Mouse (Mus musculus): ENCODE measurements around the gene Tmem109. TPM values are rescaled to one million over a fixed set of nuclear protein-coding genes. Genes with fewer than 3 reads are reported as not detected.
A peak's percentile ranks its signal among the peaks of the same experiment; 100 is the strongest.

Gene Tmem109
- polyA plus RNA-seq, 1 experiment from 2014 or later = 64.9 TPM

DNA sequence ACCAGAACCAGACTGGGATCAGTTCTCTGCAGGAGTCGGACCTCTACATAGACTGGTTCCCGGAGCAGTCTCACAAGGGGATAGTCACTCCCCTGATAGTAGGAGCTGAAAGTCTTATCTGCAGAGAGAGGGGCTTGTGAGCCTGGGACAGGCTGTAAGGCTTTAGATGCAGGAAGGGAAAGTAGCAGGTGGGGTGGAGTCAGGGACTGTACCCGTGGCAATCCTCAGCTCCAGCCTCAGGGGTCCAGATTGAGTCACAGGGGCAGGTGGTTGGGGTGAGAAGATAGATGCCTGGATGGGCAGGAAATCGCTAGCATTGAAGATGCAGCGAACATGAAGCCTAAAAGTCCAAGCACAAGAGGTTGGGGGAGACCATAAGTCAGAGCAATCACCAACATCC, 34.7 kb upstream of the Tmem109 start:
- Histone ChIP-seq H3K9me3 (replicated peaks; ENCODE audit: control insufficient read depth, low read length) (no peaks in the 10 kb centered on the region), H3K9ac (replicated peaks; ENCODE audit: low read length) (no peak overlapping the region), H3K27ac (replicated peaks; ENCODE audit: low read depth, low read length) (no peak overlapping the region), H3K4me2 (ENCODE audit: low read depth, low read length) (no peak overlapping the region), H3K4me3 (ENCODE audit: low read depth, low read length) (no peak overlapping the region), H3K27me3 (ENCODE audit: control insufficient read depth, insufficient read depth, low read length) (no peaks in the 10 kb centered on the region), H3K36me3 (replicated peaks; ENCODE audit: control insufficient read depth, insufficient read depth, low read depth, low read length) (no peaks in the 10 kb centered on the region), H3K4me1 (ENCODE audit: control insufficient read depth, insufficient read depth, low read length) (no peaks in the 10 kb centered on the region)
- no peak for DNase-seq (ENCODE audit: low spot score)
- no peak for ATAC-seq (replicated peaks; ENCODE audit: insufficient number of reproducible peaks, low FRiP score, low TSS enrichment, low read depth)
- WGBS = 60% methylated on average over 5 of the region's 5 CpGs

DNA sequence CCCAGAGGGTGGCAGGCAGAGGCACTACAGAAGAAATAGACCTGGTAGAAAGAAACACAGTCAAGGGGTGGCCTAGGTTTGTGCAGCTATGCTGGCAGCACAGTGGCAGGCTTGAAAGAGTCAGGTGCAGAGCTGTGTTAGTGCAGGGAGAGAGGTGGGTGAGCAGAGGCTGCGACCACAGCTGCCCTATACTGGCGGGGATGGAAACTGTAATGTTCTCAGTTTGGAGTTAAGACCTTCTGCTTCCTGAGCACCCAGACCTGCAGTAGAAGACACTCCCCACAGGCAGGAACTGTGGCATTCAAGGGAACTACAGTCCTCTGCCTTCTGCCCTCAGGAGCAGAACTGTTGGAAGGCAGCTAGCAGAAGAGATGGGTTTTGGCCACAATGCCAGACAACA, 33.1 kb upstream of the Tmem109 start:
- Histone ChIP-seq H3K36me3 (replicated peaks; ENCODE audit: control insufficient read depth, insufficient read depth, low read depth, low read length) (no peaks in the 10 kb centered on the region), H3K4me3 (ENCODE audit: low read depth, low read length) (no peak overlapping the region), H3K9ac (replicated peaks; ENCODE audit: low read length) (no peak overlapping the region), H3K9me3 (replicated peaks; ENCODE audit: control insufficient read depth, low read length) (no peaks in the 10 kb centered on the region), H3K27ac (replicated peaks; ENCODE audit: low read depth, low read length) (no peak overlapping the region), H3K4me2 (ENCODE audit: low read depth, low read length) (no peak overlapping the region), H3K4me1 (ENCODE audit: control insufficient read depth, insufficient read depth, low read length) (no peaks in the 10 kb centered on the region), H3K27me3 (ENCODE audit: control insufficient read depth, insufficient read depth, low read length) (no peaks in the 10 kb centered on the region)
- DNase-seq (ENCODE audit: low spot score) (no peak), ATAC-seq (replicated peaks; ENCODE audit: insufficient number of reproducible peaks, low FRiP score, low TSS enrichment, low read depth) (no peak)
- WGBS = 57% methylated on average over 2 of the region's 2 CpGs

DNA sequence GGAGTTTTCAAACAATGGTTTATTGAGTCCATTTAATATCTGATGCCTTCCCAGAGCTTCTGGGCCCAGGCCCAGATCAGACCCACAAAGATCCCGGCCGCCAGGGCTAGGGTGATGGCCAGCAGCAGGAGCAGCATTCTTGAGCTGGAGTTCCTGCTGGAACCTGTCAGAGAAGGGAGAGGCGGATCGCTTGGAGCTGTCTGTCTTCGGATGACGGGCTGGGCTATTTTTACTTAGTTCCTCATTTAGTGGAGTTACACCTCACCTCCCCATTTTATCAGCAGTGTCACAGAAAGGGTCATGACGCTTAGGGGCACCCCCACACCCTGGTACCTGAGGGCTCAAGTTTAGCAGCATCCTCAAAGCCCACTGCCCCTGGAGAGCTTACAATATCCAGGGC, 32.5 kb upstream of the Tmem109 start:
- Histone ChIP-seq H3K9me3 (replicated peaks; ENCODE audit: control insufficient read depth, low read length) (no peaks in the 10 kb centered on the region), H3K27ac (replicated peaks; ENCODE audit: low read depth, low read length) (no peak overlapping the region), H3K9ac (replicated peaks; ENCODE audit: low read length) (no peak overlapping the region), H3K36me3 (replicated peaks; ENCODE audit: control insufficient read depth, insufficient read depth, low read depth, low read length) (no peaks in the 10 kb centered on the region), H3K4me3 (ENCODE audit: low read depth, low read length) (no peak overlapping the region), H3K4me2 (ENCODE audit: low read depth, low read length) (no peak overlapping the region), H3K27me3 (ENCODE audit: control insufficient read depth, insufficient read depth, low read length) (no peaks in the 10 kb centered on the region), H3K4me1 (ENCODE audit: control insufficient read depth, insufficient read depth, low read length) (no peaks in the 10 kb centered on the region)
- 74% methylated on average over 7 of the region's 7 CpGs for WGBS
- ATAC-seq (replicated peaks; ENCODE audit: insufficient number of reproducible peaks, low FRiP score, low TSS enrichment, low read depth) (no peak), DNase-seq (ENCODE audit: low spot score) (no peak)

DNA sequence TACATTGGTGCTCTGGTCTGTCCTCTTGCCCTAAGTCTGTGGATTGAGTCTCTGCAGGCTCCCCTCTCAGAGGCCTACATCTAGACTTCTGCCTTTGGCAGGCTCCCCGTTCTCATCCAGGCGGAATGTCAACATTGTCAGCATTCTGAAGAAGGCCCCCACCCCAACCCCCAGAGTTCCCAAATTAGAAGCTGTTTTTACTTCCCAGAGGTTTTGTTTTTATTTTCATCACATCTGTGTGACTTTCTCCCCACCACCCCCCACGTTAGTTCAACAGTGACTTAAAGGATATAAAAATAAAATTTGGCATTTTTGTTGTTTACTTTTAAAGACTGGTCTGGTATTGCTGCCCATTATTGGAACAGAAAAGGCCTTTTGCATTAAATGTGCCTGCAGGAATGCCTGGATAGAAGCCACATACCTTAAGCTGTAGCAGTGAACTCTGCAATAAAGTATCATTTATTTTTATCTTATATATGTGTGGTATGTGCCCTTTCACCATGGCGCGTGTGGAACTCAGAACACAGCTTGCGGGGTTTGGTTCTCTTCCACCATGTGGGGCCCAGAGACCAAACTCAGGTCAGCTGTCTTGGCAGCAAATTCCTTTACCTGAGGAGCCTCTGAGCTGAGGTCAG, 27.4 kb upstream of the Tmem109 start:
- H3K4me3 ChIP-seq (ENCODE audit: low read depth, low read length) = no peak overlapping the region
- no peak overlapping the region for H3K27ac ChIP-seq (replicated peaks; ENCODE audit: low read depth, low read length)
- H3K36me3 ChIP-seq (replicated peaks; ENCODE audit: control insufficient read depth, insufficient read depth, low read depth, low read length) = peaks cover 6% of the 10 kb centered on the region
- H3K4me1 ChIP-seq (ENCODE audit: control insufficient read depth, insufficient read depth, low read length) = no peaks in the 10 kb centered on the region
- WGBS = 77% methylated on average over 6 of the region's 6 CpGs
- no peaks in the 10 kb centered on the region for H3K9me3 ChIP-seq (replicated peaks; ENCODE audit: control insufficient read depth, low read length)
- no peaks in the 10 kb centered on the region for H3K27me3 ChIP-seq (ENCODE audit: control insufficient read depth, insufficient read depth, low read length)
- H3K4me2 ChIP-seq (ENCODE audit: low read depth, low read length) = no peak overlapping the region
- no peak for DNase-seq (ENCODE audit: low spot score)
- H3K9ac ChIP-seq (replicated peaks; ENCODE audit: low read length) = no peak overlapping the region
- ATAC-seq (replicated peaks; ENCODE audit: insufficient number of reproducible peaks, low FRiP score, low TSS enrichment, low read depth) = no peak

DNA sequence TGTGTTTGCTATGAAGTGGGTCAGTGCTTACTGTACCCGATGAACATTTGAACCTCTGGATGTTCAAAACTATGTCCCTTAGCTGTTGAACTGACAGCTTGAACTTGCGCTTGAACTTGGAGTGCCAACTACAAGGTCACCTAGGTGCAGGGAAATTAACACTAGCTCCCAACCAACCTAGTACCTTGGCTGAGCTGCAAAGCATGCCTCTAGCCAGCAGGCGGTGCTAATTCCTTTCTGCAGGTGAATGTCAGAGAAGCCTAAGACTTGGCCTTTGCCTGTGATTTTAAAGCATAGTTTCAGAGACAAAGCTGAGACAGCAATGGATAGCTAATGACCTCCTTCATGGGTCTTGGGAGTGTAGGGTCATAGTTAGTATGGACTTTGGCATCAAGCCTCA, 26.1 kb upstream of the Tmem109 start:
- Histone ChIP-seq H3K27me3 (ENCODE audit: control insufficient read depth, insufficient read depth, low read length) (no peaks in the 10 kb centered on the region), H3K36me3 (replicated peaks; ENCODE audit: control insufficient read depth, insufficient read depth, low read depth, low read length) (peaks cover 11% of the 10 kb centered on the region), H3K27ac (replicated peaks; ENCODE audit: low read depth, low read length) (no peak overlapping the region), H3K4me2 (ENCODE audit: low read depth, low read length) (no peak overlapping the region), H3K9ac (replicated peaks; ENCODE audit: low read length) (no peak overlapping the region), H3K4me3 (ENCODE audit: low read depth, low read length) (no peak overlapping the region), H3K9me3 (replicated peaks; ENCODE audit: control insufficient read depth, low read length) (no peaks in the 10 kb centered on the region), H3K4me1 (ENCODE audit: control insufficient read depth, insufficient read depth, low read length) (no peaks in the 10 kb centered on the region)
- DNase-seq (ENCODE audit: low spot score) = peak; percentile 56
- WGBS = 56% methylated on average over 3 of the region's 3 CpGs
- ATAC-seq (replicated peaks; ENCODE audit: insufficient number of reproducible peaks, low FRiP score, low TSS enrichment, low read depth) = no peak

DNA sequence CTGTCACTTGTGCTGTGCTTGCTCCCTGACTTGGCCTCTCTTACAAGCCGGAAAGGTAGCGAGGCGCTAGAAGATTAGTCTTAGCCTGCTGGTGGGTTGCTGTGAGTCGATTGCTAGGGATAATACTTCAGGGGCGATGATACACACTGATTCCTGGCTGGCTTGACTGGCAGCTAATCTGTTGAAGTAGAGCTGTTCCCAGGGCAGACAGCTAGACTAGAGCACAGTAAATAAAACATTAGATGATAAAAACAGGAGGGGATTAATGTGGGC, 23.9 kb upstream of the Tmem109 start:
- ATAC-seq (replicated peaks; ENCODE audit: insufficient number of reproducible peaks, low FRiP score, low TSS enrichment, low read depth) = no peak
- H3K4me1 ChIP-seq (ENCODE audit: control insufficient read depth, insufficient read depth, low read length) = no peaks in the 10 kb centered on the region
- H3K4me3 ChIP-seq (ENCODE audit: low read depth, low read length) = no peak overlapping the region
- H3K4me2 ChIP-seq (ENCODE audit: low read depth, low read length) = no peak overlapping the region
- H3K9ac ChIP-seq (replicated peaks; ENCODE audit: low read length) = no peak overlapping the region
- peaks cover 21% of the 10 kb centered on the region for H3K36me3 ChIP-seq (replicated peaks; ENCODE audit: control insufficient read depth, insufficient read depth, low read depth, low read length)
- no peak overlapping the region for H3K27ac ChIP-seq (replicated peaks; ENCODE audit: low read depth, low read length)
- no peak for DNase-seq (ENCODE audit: low spot score)
- WGBS = 89% methylated on average over 5 of the region's 5 CpGs
- no peaks in the 10 kb centered on the region for H3K9me3 ChIP-seq (replicated peaks; ENCODE audit: control insufficient read depth, low read length)
- H3K27me3 ChIP-seq (ENCODE audit: control insufficient read depth, insufficient read depth, low read length) = no peaks in the 10 kb centered on the region

DNA sequence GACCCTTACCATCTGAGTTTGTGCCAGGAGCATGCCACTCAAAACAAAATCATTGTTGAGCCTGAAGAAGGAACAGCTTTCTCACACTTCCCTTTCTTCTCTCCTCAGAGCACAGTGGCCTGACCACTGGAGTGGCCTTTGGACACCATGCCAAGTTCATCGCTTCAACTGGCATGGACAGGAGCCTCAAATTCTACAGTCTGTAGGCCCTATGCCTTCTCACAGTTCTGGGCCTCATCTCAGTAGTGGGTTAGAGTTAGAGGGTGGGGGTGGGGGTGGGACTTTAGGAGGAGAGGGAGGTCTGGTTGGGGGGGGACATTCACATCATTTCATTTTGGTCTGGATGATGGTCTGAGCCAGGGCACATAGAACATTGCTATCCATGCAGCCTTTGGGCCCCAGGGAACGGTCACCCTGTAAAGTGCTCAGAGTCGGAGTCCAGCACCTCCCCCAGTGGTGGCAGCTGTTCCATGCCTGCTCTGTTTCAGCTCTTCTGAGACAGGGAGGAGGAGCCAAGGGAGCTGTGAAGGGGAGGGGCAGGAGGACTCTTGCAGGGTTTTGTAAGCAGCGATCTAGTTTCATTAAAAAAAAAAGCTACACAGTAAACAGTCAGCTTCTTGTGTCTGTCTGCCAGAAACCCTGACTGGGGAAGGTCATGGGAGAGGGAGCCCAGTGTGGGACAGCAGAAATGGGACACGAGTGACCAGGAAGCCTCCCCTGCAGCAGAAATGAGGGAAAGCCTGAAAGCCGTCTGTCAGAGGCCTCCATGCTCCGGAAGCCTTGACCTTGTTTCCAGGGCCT, 23.3 kb upstream of the Tmem109 start:
- Histone ChIP-seq H3K27ac (replicated peaks; ENCODE audit: low read depth, low read length) (no peak overlapping the region), H3K4me2 (ENCODE audit: low read depth, low read length) (no peak overlapping the region), H3K36me3 (replicated peaks; ENCODE audit: control insufficient read depth, insufficient read depth, low read depth, low read length) (peaks cover 24% of the 10 kb centered on the region), H3K27me3 (ENCODE audit: control insufficient read depth, insufficient read depth, low read length) (no peaks in the 10 kb centered on the region), H3K4me1 (ENCODE audit: control insufficient read depth, insufficient read depth, low read length) (no peaks in the 10 kb centered on the region), H3K9me3 (replicated peaks; ENCODE audit: control insufficient read depth, low read length) (no peaks in the 10 kb centered on the region), H3K9ac (replicated peaks; ENCODE audit: low read length) (no peak overlapping the region), H3K4me3 (ENCODE audit: low read depth, low read length) (no peak overlapping the region)
- ATAC-seq (replicated peaks; ENCODE audit: insufficient number of reproducible peaks, low FRiP score, low TSS enrichment, low read depth) (no peak), DNase-seq (ENCODE audit: low spot score) (peak; percentile 29)
- 70% methylated on average over 7 of the region's 7 CpGs for WGBS

DNA sequence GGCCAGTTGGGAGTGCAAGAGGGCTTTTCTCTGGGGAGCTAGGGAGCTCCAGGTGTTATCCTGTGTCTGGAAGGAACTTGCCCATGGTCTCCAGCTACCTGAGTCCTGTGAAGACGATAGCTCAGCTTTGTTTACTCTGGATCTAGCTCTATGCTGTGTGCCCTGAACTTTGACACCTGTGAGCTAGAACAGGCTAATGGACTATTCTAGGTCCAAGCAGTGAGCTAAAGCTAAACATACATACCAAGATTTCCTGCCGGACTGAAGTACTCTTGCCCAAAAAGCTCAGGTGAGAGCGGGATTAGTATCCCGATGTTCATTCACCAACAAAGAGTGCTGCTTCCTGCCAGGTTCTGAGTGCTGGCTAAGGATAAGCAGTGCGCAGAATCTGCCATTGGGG, 22.7 kb upstream of the Tmem109 start:
- ATAC-seq (replicated peaks; ENCODE audit: insufficient number of reproducible peaks, low FRiP score, low TSS enrichment, low read depth) = no peak
- Histone ChIP-seq H3K27ac (replicated peaks; ENCODE audit: low read depth, low read length) (no peak overlapping the region), H3K36me3 (replicated peaks; ENCODE audit: control insufficient read depth, insufficient read depth, low read depth, low read length) (peaks cover 24% of the 10 kb centered on the region), H3K4me3 (ENCODE audit: low read depth, low read length) (no peak overlapping the region), H3K4me2 (ENCODE audit: low read depth, low read length) (no peak overlapping the region), H3K9me3 (replicated peaks; ENCODE audit: control insufficient read depth, low read length) (no peaks in the 10 kb centered on the region), H3K9ac (replicated peaks; ENCODE audit: low read length) (no peak overlapping the region), H3K4me1 (ENCODE audit: control insufficient read depth, insufficient read depth, low read length) (no peaks in the 10 kb centered on the region), H3K27me3 (ENCODE audit: control insufficient read depth, insufficient read depth, low read length) (no peaks in the 10 kb centered on the region)
- no peak for DNase-seq (ENCODE audit: low spot score)
- 92% methylated on average over 5 of the region's 5 CpGs for WGBS

Measured in embryonic facial prominence, embryonic 11.5 days (tissue).